Mouse (Mus musculus): ENCODE data around the gene Tex14. TPM values are rescaled to one million over a fixed set of nuclear protein-coding genes. Genes with fewer than 3 reads are reported as not detected.

Gene Tex14
- total and polyA plus RNA-seq, 2 experiments from 2014 or later, result 0.73 to 3.4 TPM

DNA sequence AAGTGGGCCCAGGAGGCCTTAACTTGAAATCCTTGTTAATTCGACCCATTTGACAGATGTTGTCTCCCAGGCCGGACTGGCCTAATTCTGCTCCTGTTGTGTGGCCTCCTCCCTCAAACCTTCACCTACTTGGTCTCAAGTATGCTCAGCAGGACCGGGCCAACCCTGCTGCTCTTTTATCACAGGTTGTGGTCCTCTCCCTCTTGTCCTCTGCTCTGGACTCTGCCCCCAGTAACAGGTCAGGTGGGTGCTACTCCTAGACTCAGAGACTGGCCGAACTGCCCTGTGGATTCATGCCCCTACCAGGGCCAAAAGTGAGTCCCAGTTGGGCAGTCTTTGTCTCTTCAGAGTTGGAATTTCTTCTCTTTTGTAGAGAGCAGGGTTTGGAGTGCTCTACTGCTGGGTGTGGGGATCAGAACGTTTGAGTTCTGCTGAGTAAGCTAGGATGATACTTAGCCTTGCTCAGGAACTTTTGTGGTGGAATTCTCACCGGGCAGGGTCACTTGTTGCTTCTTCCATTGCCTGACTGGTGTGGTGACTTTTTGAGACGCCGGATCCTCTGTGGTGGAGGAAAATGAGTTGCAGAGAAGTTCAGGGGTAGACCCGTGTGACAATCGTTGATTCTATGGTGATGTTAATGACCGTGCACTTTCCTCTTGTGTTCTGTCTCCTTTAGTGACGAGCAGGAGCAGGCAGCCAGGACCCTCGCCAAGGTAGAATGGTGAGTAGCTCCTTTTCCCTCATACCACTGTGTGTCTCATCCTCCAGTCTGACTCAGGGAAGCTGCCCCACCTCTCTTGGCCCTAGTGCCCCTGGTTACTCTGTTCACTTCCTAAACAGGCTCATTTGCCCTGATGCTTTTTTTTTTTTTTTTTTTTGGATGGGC lies 188.1 kb downstream of the Tex14 start:
- peak overlapping the region; percentile 70 for H3K4me3 ChIP-seq (ENCODE audit: low read length)
- H3K36me3 ChIP-seq (ENCODE audit: insufficient read depth, low read length), result peaks cover 9% of the 10 kb centered on the region; the same call in 1 of the 2 replicates
- peak overlapping the region; percentile 92 for H3K27ac ChIP-seq
- H3K4me2 ChIP-seq (ENCODE audit: low read depth, low read length), result peak overlapping the region; percentile 72
- no peak for TF ChIP-seq CTCF (IDR thresholded peaks at IDR 0.05; ENCODE audit: low read depth)
- peaks cover 32% of the 10 kb centered on the region for H3K4me1 ChIP-seq (ENCODE audit: insufficient read depth, low read length)
- H3K27me3 ChIP-seq (ENCODE audit: insufficient read depth, low read length), result no peaks in the 10 kb centered on the region
- H3K9me3 ChIP-seq (ENCODE audit: low read length), result no peaks in the 10 kb centered on the region
- DNase-seq (ENCODE audit: low spot score), result no peak
- 25% methylated on average over 13 of the region's 13 CpGs for WGBS
- peak overlapping the region; percentile 65 for H3K9ac ChIP-seq (replicated peaks; ENCODE audit: low read length)
- ATAC-seq, result no peak

DNA sequence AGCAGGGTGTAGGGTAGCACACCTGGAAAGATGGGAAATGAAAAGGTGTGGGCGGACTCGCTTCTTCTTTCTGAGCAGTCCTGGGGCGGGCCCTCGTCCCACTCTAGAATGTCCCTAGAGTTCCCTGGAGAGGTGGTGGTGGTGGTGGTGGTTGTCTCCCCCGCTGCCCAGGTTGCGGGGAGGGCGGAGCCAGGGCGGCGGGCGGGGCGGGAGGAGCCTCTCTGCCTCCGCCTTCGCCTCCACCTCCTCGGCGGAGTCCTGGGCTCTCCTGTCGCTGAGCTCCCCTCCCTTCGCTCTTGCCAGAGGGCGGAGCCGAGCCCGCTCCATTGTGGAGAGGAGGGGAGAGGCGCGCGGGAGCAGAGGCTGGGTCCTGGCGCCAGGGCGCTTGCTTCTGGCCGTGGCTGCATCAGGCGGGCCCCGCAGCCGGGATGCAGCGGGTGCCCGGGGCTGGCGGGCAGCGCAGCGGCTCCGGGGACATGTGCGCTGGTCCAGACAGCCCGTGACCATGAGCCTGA lies 190.5 kb downstream of the Tex14 start:
- Histone ChIP-seq H3K4me3 (ENCODE audit: low read length) (peak overlapping the region; percentile 61), H3K36me3 (ENCODE audit: insufficient read depth, low read length) (peaks cover 33% of the 10 kb centered on the region), H3K4me2 (ENCODE audit: low read depth, low read length) (peak overlapping the region; percentile 63), H3K27ac (peak overlapping the region; percentile 77), H3K9me3 (ENCODE audit: low read length) (no peaks in the 10 kb centered on the region), H3K9ac (replicated peaks; ENCODE audit: low read length) (peak overlapping the region; percentile 84), H3K27me3 (ENCODE audit: insufficient read depth, low read length) (no peaks in the 10 kb centered on the region), H3K4me1 (ENCODE audit: insufficient read depth, low read length) (peaks cover 25% of the 10 kb centered on the region)
- 3% methylated on average over 26 of the region's 37 CpGs for WGBS
- peak; percentile 92 for DNase-seq (ENCODE audit: low spot score)
- no peak for TF ChIP-seq CTCF (IDR thresholded peaks at IDR 0.05; ENCODE audit: low read depth)
- ATAC-seq, result peak; percentile 48

DNA sequence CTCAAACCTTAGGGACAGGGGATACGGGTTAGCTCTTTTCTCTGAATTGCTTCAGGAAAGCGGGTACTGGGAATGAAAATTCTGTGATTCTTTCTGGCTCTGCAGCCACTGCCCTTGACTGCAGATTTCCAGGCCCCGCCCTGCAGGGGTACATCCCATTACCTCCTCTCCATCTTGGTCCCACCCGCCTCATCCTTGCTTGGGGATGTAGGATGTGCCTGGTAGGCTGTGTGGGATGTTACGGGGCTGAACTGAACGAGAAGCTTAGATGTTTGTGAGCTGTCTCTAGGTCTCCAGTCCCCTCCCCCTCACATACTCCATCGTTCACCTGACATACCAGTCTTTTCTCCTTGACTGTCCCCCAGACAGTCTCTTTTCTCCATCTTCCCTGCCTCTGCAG lies 191.1 kb downstream of the Tex14 start:
- ATAC-seq (no peak), DNase-seq (ENCODE audit: low spot score) (peak; percentile 27)
- H3K27ac ChIP-seq, result peak overlapping the region; percentile 77
- H3K4me2 ChIP-seq (ENCODE audit: low read depth, low read length), result peak overlapping the region; percentile 63
- peak overlapping the region; percentile 84 for H3K9ac ChIP-seq (replicated peaks; ENCODE audit: low read length)
- peaks cover 20% of the 10 kb centered on the region for H3K4me1 ChIP-seq (ENCODE audit: insufficient read depth, low read length)
- 4% methylated on average over 7 of the region's 7 CpGs for WGBS
- H3K36me3 ChIP-seq (ENCODE audit: insufficient read depth, low read length), result peaks cover 39% of the 10 kb centered on the region
- TF ChIP-seq CTCF (IDR thresholded peaks at IDR 0.05; ENCODE audit: low read depth), result peak; percentile 1; the same call in 1 of the 2 replicates
- H3K9me3 ChIP-seq (ENCODE audit: low read length), result no peaks in the 10 kb centered on the region
- H3K27me3 ChIP-seq (ENCODE audit: insufficient read depth, low read length), result no peaks in the 10 kb centered on the region
- peak overlapping the region; percentile 61 for H3K4me3 ChIP-seq (ENCODE audit: low read length)

DNA sequence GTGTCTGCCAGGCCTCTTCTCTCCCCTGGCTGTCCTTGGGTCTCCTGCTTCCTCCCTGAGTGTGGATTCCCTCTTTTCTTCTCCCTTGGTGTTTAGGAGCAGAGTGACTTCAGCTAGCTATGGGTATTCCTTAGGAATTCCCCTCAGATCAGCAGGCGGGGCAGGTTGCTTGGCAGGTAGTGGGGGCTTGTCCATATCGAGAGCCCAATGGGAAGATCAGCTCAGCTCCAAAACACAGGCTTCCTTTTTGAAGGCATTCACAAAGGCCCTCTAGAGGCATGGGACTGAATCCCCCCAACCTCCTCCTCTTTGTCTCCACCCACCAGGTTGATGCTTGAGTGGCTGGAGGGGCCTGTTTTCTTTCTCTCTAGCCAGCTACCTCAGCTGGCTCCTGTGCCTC lies 191.6 kb downstream of the Tex14 start:
- Histone ChIP-seq H3K27me3 (ENCODE audit: insufficient read depth, low read length) (no peaks in the 10 kb centered on the region), H3K4me2 (ENCODE audit: low read depth, low read length) (peak overlapping the region; percentile 63), H3K9me3 (ENCODE audit: low read length) (no peaks in the 10 kb centered on the region), H3K9ac (replicated peaks; ENCODE audit: low read length) (peak overlapping the region; percentile 84), H3K36me3 (ENCODE audit: insufficient read depth, low read length) (peaks cover 42% of the 10 kb centered on the region), H3K4me3 (ENCODE audit: low read length) (peak overlapping the region; percentile 61), H3K27ac (peak overlapping the region; percentile 77), H3K4me1 (ENCODE audit: insufficient read depth, low read length) (peaks cover 20% of the 10 kb centered on the region)
- ATAC-seq, result no peak
- 12% methylated on average over 2 of the region's 2 CpGs for WGBS
- DNase-seq (ENCODE audit: low spot score), result peak; percentile 61
- TF ChIP-seq CTCF (IDR thresholded peaks at IDR 0.05; ENCODE audit: low read depth), result peak; percentile 52

DNA sequence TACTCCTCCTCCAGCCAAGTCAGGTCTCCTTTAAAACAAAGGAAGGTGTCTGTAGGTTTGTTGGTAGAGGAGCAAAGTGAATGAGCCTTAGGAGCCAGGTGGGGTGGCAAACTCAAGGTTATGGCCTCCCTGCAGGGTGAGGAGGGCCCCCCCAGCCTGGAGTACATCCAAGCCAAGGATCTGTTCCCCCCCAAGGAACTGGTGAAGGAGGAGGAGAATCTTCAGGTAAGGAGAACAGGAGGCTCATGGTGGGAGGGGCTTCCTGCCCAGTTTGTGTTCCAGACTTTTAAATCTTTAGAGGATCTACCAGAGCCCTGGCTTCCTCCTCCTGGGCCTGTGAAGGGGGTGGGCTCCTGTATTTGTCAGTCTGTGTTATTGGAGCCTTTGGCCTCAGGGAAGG lies 192.2 kb downstream of the Tex14 start:
- H3K9me3 ChIP-seq (ENCODE audit: low read length), result no peaks in the 10 kb centered on the region
- peak overlapping the region; percentile 63 for H3K4me2 ChIP-seq (ENCODE audit: low read depth, low read length)
- peaks cover 20% of the 10 kb centered on the region for H3K4me1 ChIP-seq (ENCODE audit: insufficient read depth, low read length)
- peaks cover 46% of the 10 kb centered on the region for H3K36me3 ChIP-seq (ENCODE audit: insufficient read depth, low read length)
- TF ChIP-seq CTCF (IDR thresholded peaks at IDR 0.05; ENCODE audit: low read depth), result no peak
- DNase-seq (ENCODE audit: low spot score) (no peak), ATAC-seq (no peak)
- H3K9ac ChIP-seq (replicated peaks; ENCODE audit: low read length), result peak overlapping the region; percentile 84; the same call in 1 of the 2 replicates
- H3K4me3 ChIP-seq (ENCODE audit: low read length), result peak overlapping the region; percentile 61
- H3K27me3 ChIP-seq (ENCODE audit: insufficient read depth, low read length), result no peaks in the 10 kb centered on the region
- peak overlapping the region; percentile 77; the same call in 1 of the 2 replicates for H3K27ac ChIP-seq

DNA sequence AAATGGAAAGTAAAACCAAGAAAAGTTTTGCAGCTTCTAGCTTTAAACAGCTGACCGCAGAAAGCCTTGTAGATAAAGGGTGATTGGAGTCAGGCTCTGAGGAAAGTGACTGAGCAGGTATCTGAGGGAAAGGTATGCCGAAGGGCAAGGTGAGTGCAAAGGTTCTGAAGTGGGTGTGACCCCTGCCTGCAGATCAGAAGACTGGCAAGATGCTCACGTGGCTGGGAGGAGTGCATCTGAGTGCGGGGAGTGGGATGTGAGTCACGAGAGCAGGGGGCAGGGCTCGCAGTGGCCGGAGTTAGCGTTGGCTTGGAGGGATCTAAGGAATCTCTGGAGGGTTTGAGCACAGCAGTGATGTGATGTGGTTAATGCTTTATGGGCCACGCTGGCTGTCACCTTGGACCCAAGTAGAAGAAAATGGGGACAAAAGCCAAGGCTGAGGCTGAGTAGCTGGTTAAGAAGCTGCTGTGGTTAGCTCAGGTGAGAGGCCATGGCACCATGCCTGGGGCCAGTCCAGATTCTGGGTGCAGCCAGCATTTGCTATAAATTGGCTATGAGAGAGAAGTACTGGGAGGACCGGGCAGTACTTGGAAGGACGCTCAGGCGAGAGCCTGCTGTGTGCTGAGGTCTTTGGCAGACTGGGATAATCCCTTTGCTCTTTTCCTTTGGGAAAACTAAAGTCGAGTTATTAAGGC lies 194.7 kb downstream of the Tex14 start:
- H3K4me2 ChIP-seq (ENCODE audit: low read depth, low read length), result no peak overlapping the region
- peaks cover 70% of the 10 kb centered on the region for H3K36me3 ChIP-seq (ENCODE audit: insufficient read depth, low read length)
- 80% methylated on average over 13 of the region's 13 CpGs for WGBS

More for the DNA sequence above, 194.7 kb downstream of the Tex14 start:
- DNase-seq (ENCODE audit: low spot score) (no peak), ATAC-seq (no peak)
- peaks cover 15% of the 10 kb centered on the region for H3K4me1 ChIP-seq (ENCODE audit: insufficient read depth, low read length)
- TF ChIP-seq CTCF (IDR thresholded peaks at IDR 0.05; ENCODE audit: low read depth), result no peak
- no peaks in the 10 kb centered on the region for H3K9me3 ChIP-seq (ENCODE audit: low read length)
- no peak overlapping the region for H3K27ac ChIP-seq
- no peaks in the 10 kb centered on the region for H3K27me3 ChIP-seq (ENCODE audit: insufficient read depth, low read length)
- H3K4me3 ChIP-seq (ENCODE audit: low read length), result no peak overlapping the region
- no peak overlapping the region for H3K9ac ChIP-seq (replicated peaks; ENCODE audit: low read length)

All from hindbrain, postnatal 0 days (tissue).